ENCODE assay signal across 8 mouse cellular contexts in the genomic region with DNA sequence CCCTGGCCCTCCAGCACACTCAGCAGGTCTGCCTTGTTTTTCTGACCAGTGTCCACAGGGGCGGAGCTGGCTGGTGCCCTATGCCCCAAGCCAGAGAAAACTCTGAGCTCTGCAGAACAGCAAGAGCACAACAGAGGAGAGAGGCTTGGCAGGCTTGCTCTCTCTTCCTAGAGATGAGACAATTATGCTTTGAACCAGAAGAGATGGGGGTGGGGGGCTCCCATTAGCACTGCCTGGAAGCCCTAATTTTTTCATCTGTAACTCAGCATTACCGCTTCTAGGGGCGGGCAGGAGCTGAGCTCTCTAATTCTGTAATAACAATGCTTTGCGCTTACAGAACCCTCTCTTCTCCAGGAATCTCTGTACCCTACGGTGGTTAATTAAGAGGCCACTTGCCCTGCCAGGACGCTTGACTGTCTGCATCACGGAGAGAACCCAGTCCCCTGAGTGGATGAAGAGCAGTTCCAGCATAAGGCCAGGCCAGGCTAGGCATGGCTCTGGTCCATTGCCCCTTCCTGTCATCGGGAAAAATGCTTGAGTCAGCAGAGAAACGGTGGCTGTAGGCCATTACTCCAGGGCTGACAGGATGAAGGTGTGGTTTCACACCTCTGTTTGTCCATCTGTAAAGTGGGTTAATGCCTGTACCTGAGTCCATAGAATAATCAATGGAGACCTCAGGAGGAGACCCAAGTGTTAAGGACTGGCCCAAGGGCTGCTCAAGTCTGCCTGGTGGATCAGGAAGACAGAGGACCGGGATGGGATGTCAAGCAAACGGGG. TPM values are rescaled to one million over a fixed set of nuclear protein-coding genes. Genes with fewer than 3 reads are reported as not detected.
DNase-seq lines count a peak whose midpoint lies in the region; ATAC-seq lines count a peak whose summit lies in the region.

No protein-coding gene starts in this region.

- whole genome bisulfite sequencing in hindbrain, embryonic 10.5 days = 31% methylated on average over 11 of the region's 11 CpGs
- WGBS in neural tube, embryonic 13.5 days = 25% methylated on average over 11 of the region's 11 CpGs

- peak overlapping the region; percentile 83 for H3K4me2 ChIP-seq in neural tube, embryonic 13.5 days

- H3K4me3 ChIP-seq in megakaryocyte, embryonic 14.5 days (replicated peaks) = peak overlapping the region; percentile 51
- peak overlapping the region; percentile 94 for H3K4me3 ChIP-seq in hindbrain, embryonic 10.5 days
- H3K4me3 ChIP-seq in neural tube, embryonic 13.5 days = peak overlapping the region; percentile 70

- no peaks in the 10 kb centered on the region for H3K36me3 ChIP-seq in megakaryocyte, embryonic 14.5 days (replicated peaks; ENCODE audit: low read length)
- H3K36me3 ChIP-seq in hindbrain, embryonic 10.5 days = peaks cover 16% of the 10 kb centered on the region; the same call in 1 of the 2 replicates
- H3K36me3 ChIP-seq in neural tube, embryonic 13.5 days = no peaks in the 10 kb centered on the region

- no peak for ATAC-seq in megakaryocyte, adult 5-6 weeks (ENCODE audit: poor library complexity, severe bottlenecking)
- ATAC-seq in neural tube, embryonic 13.5 days (ENCODE audit: low read depth) = peak; percentile 6; the same call in 1 of the 2 replicates

- peaks cover 97% of the 10 kb centered on the region for H3K27me3 ChIP-seq in megakaryocyte, embryonic 14.5 days (replicated peaks)
- H3K27me3 ChIP-seq in hindbrain, embryonic 10.5 days (ENCODE audit: insufficient read depth, poor library complexity, severe bottlenecking) = peaks cover 11% of the 10 kb centered on the region
- no peaks in the 10 kb centered on the region for H3K27me3 ChIP-seq in neural tube, embryonic 13.5 days

- H3K9ac ChIP-seq in neural tube, embryonic 13.5 days = peak overlapping the region; percentile 98

- H3K27ac ChIP-seq in hindbrain, embryonic 10.5 days = peak overlapping the region; percentile 98
- H3K27ac ChIP-seq in neural tube, embryonic 13.5 days (replicated peaks) = peak overlapping the region; percentile 82

- intact Hi-C loops in left cerebral cortex, postnatal 10 days (cut with DNase I) = loop anchor here (5.0 kb wide), 1 partner anchor 55 kb away; no protein-coding TSS in a partner anchor

- peak; percentile 86 for DNase-seq in cerebellum, adult 9-11 months
- no peak for DNase-seq in hindbrain, embryonic 10.5 days (ENCODE audit: low spot score)
- peak; percentile 55 to 74 for DNase-seq in layer of hippocampus, postnatal 14 days (ENCODE audit: low spot score in 2 of 2)
- DNase-seq in left cerebral cortex, postnatal 10 days (ENCODE audit: extremely low spot score in 1 of 2, low spot score in 2 of 2) = no peak
- DNase-seq in yolk sac, embryonic 10.5 days (ENCODE audit: low spot score) = no peak

- peaks cover 4% of the 10 kb centered on the region; the same call in 1 of the 2 replicates for H3K9me3 ChIP-seq in megakaryocyte, embryonic 14.5 days
- no peaks in the 10 kb centered on the region for H3K9me3 ChIP-seq in hindbrain, embryonic 10.5 days
- no peaks in the 10 kb centered on the region for H3K9me3 ChIP-seq in neural tube, embryonic 13.5 days

- peaks cover 54% of the 10 kb centered on the region for H3K4me1 ChIP-seq in megakaryocyte, embryonic 14.5 days
- peaks cover 92% of the 10 kb centered on the region for H3K4me1 ChIP-seq in hindbrain, embryonic 10.5 days (replicated peaks)
- H3K4me1 ChIP-seq in neural tube, embryonic 13.5 days (replicated peaks) = peaks cover 83% of the 10 kb centered on the region

RNA-seq across cellular contexts. Expression of a gene that starts 1.2 kb away (rescaled TPM):
- polyA plus RNA-seq in megakaryocyte, embryonic 14.5 days (2012; ENCODE audit: insufficient read depth, low replicate concordance) = 1.1 and 1.5 TPM in 2 replicates
- 0.21 TPM in 1 of 2 replicates, not detected in the other for total RNA-seq in megakaryocyte, adult 5-6 weeks (2015)
- total RNA-seq in megakaryocyte, adult 5-6 weeks (2017) = not detected in 2 replicates
- 61.6 and 63.9 TPM in 2 replicates for polyA plus RNA-seq in hindbrain, embryonic 10.5 days (2016; fragmentation: Nextera tagmentation; extraction: Ambion mirVana)
- 10 to 100 TPM; 66.5 to 73.8 TPM for total RNA-seq in layer of hippocampus, postnatal 14 days (2021)
- polyA plus RNA-seq in neural tube, embryonic 13.5 days (2015; fragmentation: Nextera tagmentation; extraction: Ambion mirVana) = 51.0 and 51.6 TPM in 2 replicates
- 10 to 100 TPM; 46.6 to 48.1 TPM for total RNA-seq in left cerebral cortex, postnatal 10 days (2021)

RNA-seq across cellular contexts. Expression of a gene that starts 51.6 kb away (rescaled TPM):
- polyA plus RNA-seq in megakaryocyte, embryonic 14.5 days (2012; ENCODE audit: insufficient read depth, low replicate concordance) = 3.6 TPM in 1 of 2 replicates, not detected in the other
- not detected in 2 replicates for total RNA-seq in megakaryocyte, adult 5-6 weeks (2015)
- total RNA-seq in megakaryocyte, adult 5-6 weeks (2017) = not detected in 2 replicates
- polyA plus RNA-seq in hindbrain, embryonic 10.5 days (2016; fragmentation: Nextera tagmentation; extraction: Ambion mirVana) = not detected in 2 replicates
- total RNA-seq in layer of hippocampus, postnatal 14 days (2021) = not detected
- not detected in 2 replicates for polyA plus RNA-seq in neural tube, embryonic 13.5 days (2015; fragmentation: Nextera tagmentation; extraction: Ambion mirVana)
- total RNA-seq in left cerebral cortex, postnatal 10 days (2021) = not detected

Comparison
In these comparisons a context has a peak if more than half of its experiments do, and no peak if none do; other contexts are left out.
1. DNase-seq: peak in cerebellum, adult 9-11 months (single experiment) and layer of hippocampus, postnatal 14 days (2 of 2); none in hindbrain, embryonic 10.5 days (single experiment), left cerebral cortex, postnatal 10 days (0 of 2) and yolk sac, embryonic 10.5 days (single experiment).
2. RNA of a gene that starts 1.2 kb away (total RNA-seq): 66.5 to 73.8 TPM in layer of hippocampus, postnatal 14 days and 46.6 to 48.1 TPM in left cerebral cortex, postnatal 10 days; 0.21 TPM in megakaryocyte, adult 5-6 weeks; every median in the first group is over 10 times any median in the second.
3. Peak in every context shown above with its lines, with median percentiles within 50 percentile points of each other: H3K4me3 ChIP-seq.